Mouse (Mus musculus) testis, adult 2 months (tissue): ENCODE measurements around the gene Rbm8a.

Source experiments
- CTCF ChIP-seq: fragments of 200-500 bp; IDR thresholded peaks from 2 replicates; pipeline ENCODE4 v1.5.1; 2012; ENCODE audit warnings: low read depth, mild to moderate bottlenecking, inconsistent platforms, low read length, moderate library complexity; ENCODE audit not compliant: control insufficient read depth, insufficient read depth, insufficient replicate concordance
- POLR2A ChIP-seq: fragments of 200-500 bp; IDR thresholded peaks from 2 replicates; pipeline ENCODE4 v1.6.1; 2012; ENCODE audit warnings: low read depth, mild to moderate bottlenecking, inconsistent platforms, low read length, moderate library complexity; ENCODE audit not compliant: control insufficient read depth

- TF ChIP-seq POLR2A (no peak), CTCF (no peak)
Observed at GRCm38 (mm10) chr3:96671519-96671918, 41.8 kb downstream of the Rbm8a start.
